Mouse (Mus musculus) testis, postnatal 14 days (tissue): ENCODE results near the gene Fgf4.
A peak's percentile ranks its signal among the peaks of the same experiment; 100 is the strongest.
"Not testable (repeated sequence)": the region's sequence is repeated elsewhere in the genome, so short reads cannot be mapped to it uniquely, and the experiment has no call there.

Experiments
- DNase-seq: peaks from one replicate; pipeline ENCODE4 v3.0.0; 2021; ENCODE audit warnings: low spot score

Gene Fgf4

GRCm38 (mm10) chr7:144867161-144867560 lies 20.0 kb downstream of the Fgf4 start:
- no peak for DNase-seq

- no peak for DNase-seq
These were observed 20.4 kb downstream of the Fgf4 start for GRCm38 (mm10) chr7:144867602-144868001.

- no peak for DNase-seq
These were observed 25.3 kb downstream of the Fgf4 start for GRCm38 (mm10) chr7:144872420-144872819.

GRCm38 (mm10) chr7:144873160-144873559 lies 26.0 kb downstream of the Fgf4 start:
- DNase-seq, result no peak

GRCm38 (mm10) chr7:144874226-144874625 lies 27.1 kb downstream of the Fgf4 start:
- DNase-seq, result no peak

- no peak for DNase-seq
These were observed 31.2 kb downstream of the Fgf4 start for GRCm38 (mm10) chr7:144878401-144878800.

- no peak for DNase-seq
These were observed 35.9 kb downstream of the Fgf4 start for GRCm38 (mm10) chr7:144883106-144883505.

GRCm38 (mm10) chr7:144887672-144888071 lies 40.5 kb downstream of the Fgf4 start:
- no peak for DNase-seq

GRCm38 (mm10) chr7:144888564-144889299 lies 41.6 kb downstream of the Fgf4 start:
- DNase-seq, result no peak

- not testable (repeated sequence) for DNase-seq
These were observed 43.5 kb downstream of the Fgf4 start for GRCm38 (mm10) chr7:144890661-144891060.

- DNase-seq, result no peak
These were observed 44.7 kb downstream of the Fgf4 start for GRCm38 (mm10) chr7:144891863-144892262.

GRCm38 (mm10) chr7:144892322-144892721 lies 45.2 kb downstream of the Fgf4 start:
- DNase-seq, result no peak

- no peak for DNase-seq
These were observed 47.0 kb downstream of the Fgf4 start for GRCm38 (mm10) chr7:144894191-144894590.

GRCm38 (mm10) chr7:144894706-144895105 lies 47.5 kb downstream of the Fgf4 start:
- no peak for DNase-seq

GRCm38 (mm10) chr7:144895305-144896111 lies 48.3 kb downstream of the Fgf4 start:
- DNase-seq, result peak; percentile 57

GRCm38 (mm10) chr7:144896294-144897218 lies 49.4 kb downstream of the Fgf4 start, which contains the start of gene Fgf15:
Gene Fgf15 (plus strand): TSS chr7:144896531.
- DNase-seq, result no peak

GRCm38 (mm10) chr7:144898506-144898905 lies 51.3 kb downstream of the Fgf4 start:
- DNase-seq, result no peak

- not testable (repeated sequence) for DNase-seq
These were observed 58.3 kb downstream of the Fgf4 start for GRCm38 (mm10) chr7:144905514-144905913.

GRCm38 (mm10) chr7:144906708-144907397 lies 59.7 kb downstream of the Fgf4 start:
- no peak for DNase-seq

- no peak for DNase-seq
These were observed 60.6 kb downstream of the Fgf4 start for GRCm38 (mm10) chr7:144907793-144908192.

- DNase-seq, result no peak
These were observed 61.5 kb downstream of the Fgf4 start for GRCm38 (mm10) chr7:144908705-144909104.
